Mouse (Mus musculus): ENCODE data around the gene Tnnt3.

Tnnt3 gene

DNA sequence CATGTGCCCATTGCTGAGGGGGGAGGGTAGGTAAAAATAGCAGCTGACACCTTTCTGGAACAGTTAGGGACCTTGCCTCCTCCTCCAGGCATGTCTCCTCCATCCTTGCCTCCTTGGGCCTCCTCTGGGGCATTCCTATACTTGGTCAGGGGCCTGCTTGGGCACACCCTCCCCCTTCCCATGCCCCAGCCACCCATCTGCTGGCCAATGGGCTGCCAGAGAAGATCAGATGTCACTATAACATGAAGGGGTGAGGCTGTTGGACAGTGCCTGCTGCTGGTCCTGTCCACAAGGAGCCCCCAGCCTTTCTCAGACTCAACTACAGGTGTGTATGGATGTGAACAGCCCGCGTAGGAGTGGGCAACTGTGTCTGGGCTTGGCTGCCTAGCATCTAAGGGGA, at the start of gene Tnnt3:
Gene Tnnt3, plus strand, starts transcription at position 262 of the 400 bp plus-strand sequence.
- DNase-seq (ENCODE audit: low read depth, low spot score): no peak

DNA sequence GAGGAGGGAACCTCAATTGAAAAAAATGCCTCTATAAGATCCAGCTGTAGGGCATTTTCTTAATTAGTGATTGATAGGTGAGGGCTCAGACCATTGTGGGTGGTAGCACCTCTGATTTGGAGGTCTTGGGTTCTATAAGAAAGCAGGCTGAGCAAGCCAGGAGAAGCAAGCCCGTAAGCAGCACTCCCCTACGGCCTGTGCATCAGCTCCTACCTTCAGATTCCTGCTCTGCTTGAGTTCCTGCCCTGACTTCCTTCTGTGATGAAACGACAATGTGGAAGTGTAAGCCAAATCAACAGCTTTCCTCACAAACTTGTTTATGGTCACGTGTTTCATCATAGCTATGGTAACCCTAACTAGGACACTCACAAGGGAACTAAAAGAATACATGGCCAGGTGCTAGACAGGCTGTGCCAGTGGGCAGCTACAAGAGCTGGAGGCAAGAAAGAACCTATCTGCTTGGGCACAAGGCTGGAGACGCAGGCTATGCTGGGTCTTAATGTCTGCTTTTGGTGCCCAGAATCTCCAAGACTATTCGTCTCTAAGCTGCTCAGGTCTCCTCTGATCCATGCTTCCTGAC, 49.5 kb upstream of the Tnnt3 start:
- DNase-seq (ENCODE audit: low read depth, low spot score): no peak

DNA sequence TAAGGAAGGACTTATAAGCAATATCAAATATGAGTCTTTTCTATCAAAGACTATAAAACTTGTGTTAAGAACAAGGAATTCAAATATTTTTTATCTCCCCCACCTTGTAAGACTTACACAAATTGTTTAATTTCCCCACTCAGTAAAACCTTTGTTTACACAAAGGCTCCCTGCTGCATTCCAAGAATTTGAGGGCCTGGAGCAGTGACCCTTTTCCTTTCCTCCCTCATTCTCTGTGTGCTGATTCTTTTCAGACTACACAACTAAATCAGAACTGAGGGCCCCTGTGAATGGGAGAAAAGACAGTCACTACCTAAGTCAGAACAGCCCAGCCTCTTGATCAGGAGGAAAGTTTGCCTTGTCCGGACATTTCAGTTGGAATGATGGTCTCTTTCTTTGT, 43.9 kb upstream of the Tnnt3 start:
- no peak for DNase-seq (ENCODE audit: low read depth, low spot score)

DNA sequence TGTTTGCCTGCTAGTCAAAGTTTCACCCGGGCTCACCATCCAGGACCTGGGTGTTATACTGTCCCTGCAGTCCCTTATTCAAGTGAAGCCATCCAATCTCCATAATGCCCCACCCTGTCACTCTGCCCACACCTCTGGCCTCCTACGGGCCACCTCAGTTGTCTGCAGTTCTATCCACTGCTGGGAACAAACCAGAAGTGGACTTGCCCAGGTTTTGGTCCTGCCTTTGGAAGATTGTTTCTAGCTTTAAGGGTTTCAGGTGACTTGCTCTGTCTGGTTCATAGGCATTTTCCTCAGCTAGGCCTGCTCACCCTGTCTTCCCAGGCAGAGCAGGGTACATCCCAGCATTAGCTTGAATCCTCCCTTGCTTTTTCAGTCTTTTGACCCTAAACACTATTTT, 43.4 kb upstream of the Tnnt3 start:
- DNase-seq (ENCODE audit: low read depth, low spot score): no peak

DNA sequence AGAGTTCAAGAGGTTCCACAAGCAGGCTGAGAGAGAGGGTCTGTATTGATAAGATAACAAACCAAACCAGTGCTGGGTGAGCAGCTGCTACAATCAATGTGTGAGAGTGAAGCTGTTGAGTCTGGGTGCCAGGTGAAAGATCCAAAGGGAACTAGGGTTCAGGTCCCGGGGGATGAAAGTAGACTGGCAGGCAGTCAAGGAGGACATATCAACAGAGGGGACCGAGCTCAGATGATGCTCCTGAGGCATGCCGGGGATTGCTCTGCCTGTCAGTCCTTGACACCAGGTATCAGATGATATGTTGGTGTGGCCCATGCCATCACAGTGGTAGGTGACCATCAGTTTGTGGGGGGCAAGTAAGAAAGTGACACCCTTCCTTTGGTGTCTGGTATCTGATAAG, 41.8 kb upstream of the Tnnt3 start:
- DNase-seq (ENCODE audit: low read depth, low spot score): no peak

DNA sequence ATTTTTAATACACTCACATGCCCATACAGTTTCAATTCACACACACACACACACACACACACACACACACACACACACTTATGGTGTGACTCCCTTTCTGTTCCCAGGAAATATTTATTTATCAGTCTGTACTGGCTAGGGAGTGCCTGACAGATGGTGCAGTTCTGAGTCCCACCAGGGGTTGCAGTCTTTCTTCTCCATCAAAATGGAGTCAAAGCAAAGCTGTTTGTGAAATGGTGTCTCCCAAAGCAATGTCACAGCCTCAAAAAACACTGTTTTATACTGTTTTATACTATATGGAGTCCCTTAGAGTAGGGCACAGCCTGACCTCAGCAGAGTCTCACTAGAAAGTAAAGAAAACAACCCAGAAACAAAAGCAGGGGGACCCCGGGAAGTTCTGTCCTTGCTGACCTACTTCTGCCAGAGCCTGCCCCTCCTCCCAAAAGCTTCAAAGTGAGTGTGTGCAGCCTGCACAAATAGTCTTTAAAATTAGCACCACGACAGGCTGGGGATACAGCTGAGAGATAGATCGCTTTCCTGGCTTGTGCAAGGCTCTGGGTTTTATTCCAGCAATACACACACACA, 41.3 kb upstream of the Tnnt3 start:
- no peak for DNase-seq (ENCODE audit: low read depth, low spot score)

DNA sequence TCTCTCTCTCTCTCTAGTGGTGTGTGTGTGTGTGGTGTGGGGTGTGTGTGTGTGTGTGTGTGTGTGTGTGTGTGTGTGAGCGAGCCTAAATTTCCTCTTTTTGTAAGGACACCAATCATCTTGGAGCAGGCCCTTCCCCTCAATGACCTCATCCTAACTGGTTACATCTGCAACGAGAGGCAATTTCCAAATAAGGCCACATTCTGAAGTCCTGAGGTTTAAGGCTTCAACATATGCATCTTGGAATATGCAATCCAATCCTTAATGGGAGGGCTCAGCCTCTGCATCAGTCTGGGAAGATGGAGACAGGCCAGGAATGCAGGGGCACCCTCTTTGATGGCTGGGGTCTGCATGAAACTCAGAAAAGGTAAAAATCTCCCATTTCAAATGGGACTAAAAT, 40.6 kb upstream of the Tnnt3 start:
- DNase-seq (ENCODE audit: low read depth, low spot score): no peak

DNA sequence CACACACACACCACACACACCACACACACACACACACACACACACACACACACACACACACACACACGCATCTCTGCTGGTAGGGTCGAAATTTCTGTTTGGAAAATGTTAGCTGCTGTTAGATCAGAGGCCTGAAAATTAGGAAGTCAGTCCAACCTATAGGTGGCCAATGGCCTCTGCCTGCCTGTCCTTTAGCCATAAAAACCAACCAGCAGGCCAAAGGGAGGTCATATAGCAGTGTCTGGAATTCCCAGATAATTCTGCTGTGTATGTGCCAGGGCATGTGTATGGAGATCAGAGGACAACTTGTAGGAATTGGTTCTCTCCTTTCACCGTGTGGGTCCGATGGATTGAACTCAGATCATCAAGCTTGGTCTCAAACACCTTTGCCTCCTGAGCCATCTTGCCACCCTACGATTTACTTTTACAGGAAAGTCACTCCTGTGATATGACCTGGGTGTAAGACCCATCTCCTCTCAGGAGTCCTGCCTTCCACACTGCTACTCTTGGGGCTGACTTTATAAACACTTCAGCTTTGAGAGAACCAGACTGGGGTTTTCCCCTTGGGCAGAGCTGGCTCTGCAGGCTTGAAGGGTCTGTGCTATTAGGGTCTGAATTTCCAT, 39.8 kb upstream of the Tnnt3 start:
- no peak for DNase-seq (ENCODE audit: low read depth, low spot score)

DNA sequence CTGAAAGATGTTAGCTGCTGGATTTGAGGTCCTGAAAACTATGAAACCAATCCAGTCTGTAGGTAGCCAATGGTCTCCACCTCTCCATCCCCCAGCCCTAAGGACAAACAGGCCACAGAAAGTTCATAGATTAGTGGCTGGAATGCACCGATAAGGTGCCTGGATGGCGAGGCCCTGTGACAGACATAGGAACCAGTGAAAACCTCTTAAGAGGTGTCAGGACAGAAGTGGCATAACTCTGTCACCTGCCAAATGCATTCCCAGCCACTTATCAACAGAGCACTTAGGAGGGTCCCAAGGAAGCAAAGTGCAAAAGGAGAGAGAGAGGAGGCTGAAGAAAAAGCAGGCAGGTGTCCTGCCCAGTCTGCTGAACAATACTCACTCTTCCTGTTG, 39.3 kb upstream of the Tnnt3 start:
- no peak for DNase-seq (ENCODE audit: low read depth, low spot score)

DNA sequence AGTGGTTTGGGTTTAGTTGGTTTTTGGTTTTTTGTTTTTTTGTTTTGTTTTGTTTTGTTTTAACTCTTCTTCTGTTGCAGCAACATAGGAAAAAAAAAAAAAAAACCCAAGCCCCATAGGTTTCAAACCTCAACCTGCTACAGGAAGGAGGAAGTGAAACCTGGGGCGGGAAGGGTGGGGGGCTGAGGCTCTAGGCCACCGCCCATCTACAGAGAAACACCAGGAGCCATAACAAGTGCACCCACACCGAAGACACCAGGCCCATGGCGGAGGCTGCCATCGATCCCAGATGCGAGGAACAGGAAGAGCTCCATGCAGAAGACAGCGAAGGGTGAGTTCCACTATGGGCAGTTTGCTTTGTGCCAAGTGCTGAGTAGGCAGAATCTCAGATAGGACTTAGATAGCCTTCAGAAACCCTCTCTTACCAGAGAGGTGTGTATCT, 38.0 kb upstream of the Tnnt3 start, which contains the start of gene Lsp1:
Gene Lsp1, plus strand, starts transcription at position 174 of the 442 bp plus-strand sequence.
- DNase-seq (ENCODE audit: low read depth, low spot score): no peak

DNA sequence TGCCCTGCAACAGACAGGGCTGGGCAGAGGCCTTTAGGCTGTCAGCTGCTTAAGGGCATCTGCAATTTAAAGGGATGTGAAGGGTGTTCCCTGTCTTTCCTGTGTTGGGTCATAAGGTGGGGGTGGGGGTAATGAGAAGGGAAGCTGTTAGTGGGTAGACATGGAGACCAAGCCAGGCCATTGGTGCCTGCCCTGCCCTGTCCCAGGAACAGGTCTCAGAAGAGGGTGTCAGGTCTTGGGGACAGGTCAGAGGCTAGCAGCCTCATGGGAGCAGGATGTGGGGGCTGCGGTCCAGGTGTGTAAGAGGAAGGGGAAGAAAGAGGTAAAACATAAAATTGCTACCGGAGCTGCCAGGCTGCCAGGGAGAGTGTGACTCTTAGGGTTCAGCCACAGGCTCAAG, 37.2 kb upstream of the Tnnt3 start:
- DNase-seq (ENCODE audit: low read depth, low spot score): no peak

DNA sequence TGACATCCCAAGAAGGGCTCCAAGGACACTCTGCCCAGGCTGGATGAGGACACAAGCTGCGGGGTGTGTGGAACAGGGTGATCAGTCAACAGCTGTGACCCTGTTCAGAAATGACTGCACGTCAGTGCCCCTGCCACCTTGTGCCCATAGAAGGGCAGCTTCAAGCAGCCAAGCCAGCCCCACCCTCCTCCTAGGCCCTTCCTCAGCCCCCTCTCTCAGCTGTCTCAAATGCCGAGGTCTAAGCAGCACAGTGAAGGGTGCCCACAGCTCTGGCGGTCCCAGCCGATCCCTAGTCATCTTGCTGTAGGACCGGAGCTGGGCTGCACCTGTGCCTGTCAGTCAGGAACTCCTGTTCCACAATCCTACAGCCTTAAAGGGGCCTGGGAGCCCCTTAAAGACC, 36.4 kb upstream of the Tnnt3 start:
- DNase-seq (ENCODE audit: low read depth, low spot score): no peak

DNA sequence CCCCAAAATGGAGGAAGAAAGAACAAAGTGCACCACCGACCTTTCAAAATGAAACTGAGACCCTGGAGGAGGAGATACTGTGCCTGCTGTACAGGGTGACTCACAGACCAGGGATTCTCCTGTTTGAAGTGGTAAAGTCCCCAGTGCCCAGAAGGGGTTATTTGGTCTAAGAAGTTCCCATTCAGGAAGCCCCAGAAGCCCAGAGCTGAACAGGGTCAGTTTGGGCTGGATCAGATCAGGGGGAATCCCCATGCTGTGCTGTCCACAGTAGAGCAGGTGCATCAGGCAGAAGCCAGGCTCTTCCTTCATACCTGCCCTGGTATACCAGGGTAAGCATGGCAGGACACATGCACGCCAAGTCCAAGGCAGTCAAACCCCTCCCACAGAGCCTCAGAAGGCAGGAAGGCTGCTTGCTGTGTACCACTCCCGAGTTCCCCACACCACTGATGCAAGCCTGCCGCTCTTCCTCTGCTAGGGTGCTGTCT, 36.0 kb upstream of the Tnnt3 start:
- DNase-seq (ENCODE audit: low read depth, low spot score): no peak

DNA sequence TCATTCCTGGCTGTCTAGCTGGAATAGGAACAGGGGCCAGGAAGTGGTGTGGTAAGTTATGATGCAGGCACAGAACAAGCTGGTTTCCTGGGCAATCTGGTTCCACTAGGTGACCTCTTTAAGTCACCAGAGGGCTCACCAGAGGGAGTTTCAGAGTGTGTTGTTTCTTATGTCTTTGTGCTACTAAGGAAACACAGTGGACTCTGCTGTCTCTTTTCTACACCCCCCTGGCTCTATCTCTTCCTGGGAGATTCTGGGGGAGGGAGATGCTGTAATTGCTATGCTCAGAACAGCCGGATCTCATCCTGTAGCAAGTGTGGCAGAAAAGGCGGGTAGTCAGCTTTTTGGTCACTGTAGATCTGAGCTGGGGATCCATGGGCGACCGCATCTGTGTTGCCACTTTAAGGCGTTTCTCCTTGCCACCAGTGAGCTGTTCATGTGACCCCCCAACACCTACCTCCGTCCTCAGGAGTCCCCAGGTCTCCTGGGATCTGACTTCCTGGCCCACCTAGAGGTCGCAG, 28.4 kb upstream of the Tnnt3 start:
- DNase-seq (ENCODE audit: low read depth, low spot score): no peak

DNA sequence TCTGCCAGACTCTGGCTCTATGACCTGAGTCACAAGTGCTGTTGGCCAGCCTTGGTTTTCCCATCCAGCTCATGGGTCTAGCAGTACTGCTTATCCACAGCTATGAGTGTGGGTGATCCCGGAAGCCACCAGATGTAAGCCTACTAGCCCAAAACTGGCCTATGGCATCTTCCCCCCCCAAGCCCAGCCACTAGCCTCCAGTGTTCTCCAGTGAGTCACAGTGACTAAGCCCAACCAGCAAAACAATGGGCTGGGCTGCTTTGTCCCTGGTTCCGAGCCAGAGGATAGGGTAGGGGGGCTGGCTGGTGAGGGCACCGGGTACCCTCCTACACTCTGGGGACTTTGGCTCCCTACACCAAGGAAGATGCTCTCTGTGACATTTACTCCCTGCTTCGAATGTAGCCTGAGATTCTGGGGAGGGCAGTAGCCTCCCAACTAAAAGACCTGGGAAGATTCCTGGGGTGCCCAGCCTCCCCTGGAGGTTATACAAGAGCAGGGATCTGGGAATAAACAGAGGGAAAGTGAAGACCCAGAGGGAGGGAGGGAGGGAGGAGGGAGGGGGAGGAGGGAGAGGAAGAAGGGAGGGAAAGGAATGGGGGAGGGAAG, 27.7 kb upstream of the Tnnt3 start:
- DNase-seq (ENCODE audit: low read depth, low spot score): peak; percentile 46

DNA sequence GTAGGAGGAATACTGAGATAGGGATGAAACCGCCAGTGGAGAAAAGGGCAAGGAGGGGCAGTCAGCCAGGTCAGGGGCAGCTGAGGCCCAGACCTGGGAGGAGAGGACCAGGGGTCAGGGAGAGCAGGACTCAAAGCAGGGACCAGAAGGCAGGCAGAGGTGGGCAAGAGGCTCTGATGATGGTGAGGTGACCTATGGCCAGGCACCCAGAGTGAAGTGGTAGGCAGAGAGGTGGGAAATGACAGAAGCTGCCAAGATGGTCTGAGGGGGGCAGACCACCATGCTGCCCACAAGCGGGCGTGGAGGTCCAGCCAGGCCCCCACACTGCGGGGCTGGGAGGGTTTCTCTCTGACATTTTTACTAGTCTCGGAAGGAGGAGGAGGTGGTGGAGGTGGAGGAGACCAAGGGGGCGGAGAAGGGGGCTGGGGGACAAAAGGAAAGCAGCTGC, 27.2 kb upstream of the Tnnt3 start:
- no peak for DNase-seq (ENCODE audit: low read depth, low spot score)

DNA sequence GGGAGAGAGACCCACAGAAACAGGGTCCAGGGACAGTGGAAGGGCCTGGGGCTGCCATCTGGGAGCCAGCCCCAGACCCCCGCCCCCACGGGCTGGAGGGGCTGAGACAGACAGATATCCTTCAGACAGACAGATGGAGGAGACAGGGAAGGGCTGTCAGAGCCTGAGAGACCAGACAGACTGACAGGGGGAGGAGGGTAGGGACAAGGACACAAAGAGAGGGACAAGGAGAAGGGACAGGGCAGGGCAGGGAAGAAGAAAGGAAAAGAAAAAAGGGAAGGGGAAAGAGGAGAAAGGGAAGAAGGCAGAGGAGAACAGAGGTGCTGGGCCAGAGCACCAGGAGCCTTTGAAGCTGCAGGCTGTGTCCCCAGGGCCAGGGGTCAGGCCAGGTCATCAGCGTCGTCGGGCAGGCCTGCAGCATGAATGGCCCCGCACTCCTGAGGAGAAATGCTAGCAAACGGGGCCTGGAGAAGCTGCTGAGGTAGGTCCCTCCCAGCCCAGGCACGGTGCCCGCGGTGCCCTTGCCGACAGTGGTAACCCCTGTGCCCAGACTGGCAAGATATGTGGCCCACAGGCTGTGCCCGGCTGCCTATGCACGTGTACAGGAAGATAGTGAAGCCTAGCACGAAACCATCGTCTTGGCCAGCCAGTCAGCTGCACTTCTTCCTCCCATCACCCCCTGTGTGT, 26.6 kb upstream of the Tnnt3 start:
- no peak for DNase-seq (ENCODE audit: low read depth, low spot score)

DNA sequence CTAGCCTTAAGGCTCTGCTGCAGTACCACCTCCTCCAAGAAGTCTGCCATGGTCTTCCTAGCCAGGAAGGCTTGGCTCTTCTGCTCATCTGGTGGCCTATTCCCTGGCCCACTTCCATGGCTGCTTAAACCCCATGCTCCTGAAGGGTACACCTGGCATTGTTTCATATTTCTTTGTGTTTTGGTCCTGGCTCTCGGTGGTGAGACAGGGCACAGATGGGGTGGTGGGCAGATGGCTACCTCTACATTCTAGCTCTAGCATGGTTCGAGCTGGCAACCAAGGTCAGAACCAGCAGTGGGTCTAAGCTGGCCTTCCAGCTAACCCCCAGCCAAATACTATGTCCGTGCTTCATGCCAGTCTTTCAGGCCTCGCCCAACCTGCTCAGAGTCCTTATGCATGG, 25.7 kb upstream of the Tnnt3 start:
- no peak for DNase-seq (ENCODE audit: low read depth, low spot score)

DNA sequence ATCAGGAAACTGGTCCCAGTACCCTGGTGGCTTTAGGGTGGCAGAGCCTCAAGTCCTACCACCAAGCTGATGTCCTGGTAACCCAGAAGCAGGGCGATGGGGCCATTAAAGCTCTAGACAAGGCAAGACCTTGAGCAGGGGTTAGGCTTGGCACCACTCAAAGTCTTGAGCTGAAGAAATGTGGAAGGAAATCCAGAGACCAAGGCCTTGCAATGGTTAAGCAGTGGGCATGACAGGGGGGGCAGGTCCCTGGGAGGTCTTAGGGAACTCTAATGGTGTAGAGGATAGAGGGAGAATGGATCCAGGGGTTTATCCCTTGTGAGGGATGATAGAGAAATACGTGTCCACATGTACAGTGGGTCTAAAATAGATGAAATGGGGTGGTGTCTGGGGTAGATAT, 25.2 kb upstream of the Tnnt3 start:
- no peak for DNase-seq (ENCODE audit: low read depth, low spot score)

DNA sequence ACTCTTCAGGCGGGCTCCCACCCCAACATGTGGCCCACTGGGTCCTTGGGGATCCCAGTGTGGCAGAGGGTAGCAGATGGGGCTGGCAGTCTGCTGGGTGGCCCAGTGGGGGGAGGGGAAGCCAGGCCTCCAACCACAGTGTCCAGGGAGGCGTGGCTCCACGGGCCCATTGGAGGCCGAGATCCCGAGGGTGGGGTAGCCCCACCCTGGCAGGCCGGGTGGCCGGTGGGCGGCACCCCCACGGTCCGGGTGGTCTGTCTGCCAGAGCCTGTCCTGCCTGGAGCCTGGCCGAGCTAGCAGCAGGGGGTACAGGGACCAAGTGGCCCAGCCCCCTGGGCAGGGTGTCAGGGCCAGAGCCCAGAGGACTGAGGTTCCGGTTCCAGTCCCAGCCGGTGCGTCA, 23.8 kb upstream of the Tnnt3 start:
- no peak for DNase-seq (ENCODE audit: low read depth, low spot score)

DNA sequence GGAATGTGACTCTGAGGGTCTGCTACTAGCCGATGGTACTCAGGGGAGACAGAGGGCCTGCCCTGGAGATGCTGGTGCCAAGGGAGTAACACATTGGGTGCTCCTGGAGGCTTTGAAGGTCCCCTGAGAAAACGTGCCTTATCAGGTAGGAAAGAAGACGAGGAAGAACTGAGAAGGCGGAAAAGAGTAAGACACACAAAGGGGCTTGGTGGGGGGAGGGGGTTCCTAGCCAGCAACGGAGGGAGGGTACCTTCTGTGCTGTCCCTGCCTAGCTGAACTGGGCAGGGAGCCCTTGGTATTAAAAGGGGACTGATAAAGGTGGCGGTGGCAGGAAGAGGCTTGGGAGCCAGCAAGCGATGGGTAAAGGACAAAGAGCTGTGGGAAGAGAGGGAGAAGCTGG, 23.0 kb upstream of the Tnnt3 start:
- DNase-seq (ENCODE audit: low read depth, low spot score): no peak

DNA sequence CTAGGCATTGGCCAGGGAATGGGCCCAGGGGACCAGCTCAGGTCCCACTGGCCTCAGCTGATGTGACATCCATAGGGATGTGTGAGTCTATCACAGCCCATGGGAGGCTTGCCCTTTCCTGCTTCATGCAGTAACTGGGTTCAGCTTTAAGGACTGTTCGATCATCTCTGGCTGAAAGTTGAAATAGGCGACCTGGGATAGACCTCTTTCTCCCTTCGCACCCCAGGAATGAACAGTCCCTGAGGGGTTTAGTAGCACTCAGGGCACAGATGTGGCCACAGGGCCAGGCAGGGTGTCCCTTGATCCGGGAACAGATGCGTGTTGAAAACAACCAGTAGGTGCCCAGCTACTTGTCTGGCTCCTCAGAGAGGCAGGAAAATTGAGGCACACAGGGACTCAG, 22.4 kb upstream of the Tnnt3 start:
- no peak for DNase-seq (ENCODE audit: low read depth, low spot score)
